Mouse (Mus musculus): Measurements from ENCODE around the gene Slc25a28.

Slc25a28 gene

GRCm38 (mm10) chr19:43674730-43675524 lies at the start of gene Slc25a28:
Gene Slc25a28 (minus strand): TSS chr19:43674881.
- DNase-seq (ENCODE audit: low spot score) = peak; percentile 100

- no peak for DNase-seq (ENCODE audit: low spot score)
These were observed 49.5 kb upstream of the Slc25a28 start for GRCm38 (mm10) chr19:43724194-43724593.

- DNase-seq (ENCODE audit: low spot score) = no peak
These were observed 48.8 kb upstream of the Slc25a28 start for GRCm38 (mm10) chr19:43723501-43723900.

DNA sequence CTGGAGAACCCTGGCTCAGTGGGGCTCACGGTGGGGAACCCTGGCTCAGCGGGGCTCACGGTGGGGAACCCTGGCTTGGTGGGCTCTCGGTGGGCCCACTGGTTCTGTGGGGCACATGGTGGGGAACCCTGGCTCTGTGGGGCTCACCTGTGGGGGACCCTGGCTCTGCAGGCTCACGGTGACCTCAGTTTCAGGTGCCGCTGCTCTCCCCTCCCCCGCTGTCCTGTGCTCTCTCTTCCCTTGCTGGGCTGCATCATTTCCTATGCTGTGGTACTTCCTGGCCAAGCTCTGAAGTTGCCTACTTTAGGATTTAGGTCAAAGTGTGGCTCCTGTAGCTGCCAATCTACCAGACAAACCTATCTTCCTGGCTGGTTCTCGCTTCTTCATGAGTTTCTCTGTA lies 48.2 kb upstream of the Slc25a28 start:
- no peak for DNase-seq (ENCODE audit: low spot score)

- DNase-seq (ENCODE audit: low spot score) = no peak
These were observed 45.4 kb upstream of the Slc25a28 start for GRCm38 (mm10) chr19:43720061-43720460.

- DNase-seq (ENCODE audit: low spot score) = no peak
These were observed 37.3 kb upstream of the Slc25a28 start for GRCm38 (mm10) chr19:43711971-43712370.

DNA sequence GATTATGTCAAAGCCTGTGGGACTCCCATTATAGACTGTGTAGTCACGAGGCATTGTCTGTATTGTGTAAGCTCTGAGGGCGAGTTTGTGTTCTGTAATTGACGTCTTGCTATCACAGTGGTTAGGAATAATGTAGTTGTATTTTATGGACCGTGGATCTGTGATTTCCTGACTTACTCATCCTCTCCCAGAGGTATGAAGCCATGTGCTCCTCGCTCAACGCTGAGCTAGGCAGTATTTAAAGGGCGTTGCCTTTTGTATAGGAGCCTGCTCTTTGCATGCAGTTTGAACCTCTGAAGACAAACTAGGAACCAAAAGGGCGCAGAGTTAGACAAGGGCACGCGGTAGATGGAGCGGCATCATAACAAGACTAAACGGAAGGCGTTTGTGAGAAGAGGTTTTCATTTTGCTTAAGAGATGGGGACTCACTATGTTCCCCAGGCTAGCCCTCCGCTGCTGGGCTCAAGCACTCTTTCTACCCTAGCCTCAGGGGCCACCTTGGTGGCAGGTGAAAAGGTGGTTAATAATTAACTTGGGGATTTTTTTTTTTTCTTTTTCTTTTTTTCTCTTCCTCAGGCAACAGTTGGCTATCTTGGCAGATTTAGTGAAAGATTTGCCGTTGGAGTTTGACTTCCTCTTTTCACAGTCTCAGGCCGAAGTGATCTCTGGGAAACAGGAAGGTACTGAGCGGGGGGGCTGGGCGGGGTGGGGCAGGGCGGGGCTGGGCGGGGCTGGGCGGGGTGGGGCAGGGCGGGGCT lies 36.7 kb upstream of the Slc25a28 start:
- no peak for DNase-seq (ENCODE audit: low spot score)

DNA sequence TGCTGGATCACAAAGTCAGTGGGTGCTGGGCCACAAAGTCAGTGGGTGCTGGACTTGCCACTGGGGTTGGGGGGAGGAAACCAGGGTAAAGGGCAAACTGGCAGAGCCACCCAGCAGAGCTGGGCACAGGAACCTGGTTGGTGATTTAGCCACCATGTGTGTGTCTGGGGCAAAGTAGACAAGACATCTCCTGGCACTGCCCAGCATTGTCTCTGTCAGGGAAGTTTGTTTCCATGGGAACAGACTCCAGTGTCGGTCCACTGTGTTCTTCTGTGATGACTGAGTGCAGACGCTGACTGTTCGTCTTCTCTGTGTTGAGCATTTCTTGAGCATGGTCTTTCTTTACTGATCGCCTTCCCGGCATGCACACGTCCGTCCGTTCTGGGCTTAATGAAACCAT lies 34.6 kb upstream of the Slc25a28 start:
- no peak for DNase-seq (ENCODE audit: low spot score)

GRCm38 (mm10) chr19:43708206-43708605 lies 33.5 kb upstream of the Slc25a28 start:
- no peak for DNase-seq (ENCODE audit: low spot score)

DNA sequence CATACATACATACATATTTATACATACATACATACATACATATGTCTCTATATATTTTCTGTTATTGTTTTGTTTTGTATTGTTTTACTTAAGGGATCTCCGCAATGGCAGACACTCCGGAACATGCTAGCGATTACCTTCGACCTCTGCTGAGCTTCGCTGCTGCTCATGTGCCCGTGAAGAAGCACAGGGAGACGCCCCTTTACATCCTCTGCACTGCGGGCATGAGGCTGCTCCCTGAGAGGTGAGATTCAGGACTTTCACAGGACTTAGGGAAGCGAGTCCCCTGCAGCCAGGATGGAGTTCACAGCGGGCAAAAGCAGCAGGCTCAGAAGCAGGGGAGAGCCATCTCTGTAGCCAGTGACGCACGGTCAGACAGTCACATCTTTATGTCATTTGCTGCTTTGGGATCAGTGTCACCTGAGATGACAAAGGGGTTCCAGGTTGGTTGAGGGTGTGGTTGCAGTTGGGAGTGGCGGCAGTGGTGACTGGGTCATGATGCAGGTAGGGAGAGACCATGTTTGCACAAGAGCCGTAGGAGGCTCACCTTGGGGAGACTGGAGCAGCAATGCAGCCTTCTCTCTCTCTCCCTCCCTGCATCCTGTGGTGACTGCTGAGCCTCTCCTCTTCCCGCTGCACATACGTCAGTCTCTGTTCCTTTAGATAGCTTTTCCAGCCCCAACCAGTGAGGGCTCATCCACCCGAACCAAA lies 30.3 kb upstream of the Slc25a28 start:
- no peak for DNase-seq (ENCODE audit: low spot score)

GRCm38 (mm10) chr19:43704211-43704610 lies 29.5 kb upstream of the Slc25a28 start:
- no peak for DNase-seq (ENCODE audit: low spot score)

GRCm38 (mm10) chr19:43699763-43700155 lies 25.1 kb upstream of the Slc25a28 start:
- no peak for DNase-seq (ENCODE audit: low spot score)

GRCm38 (mm10) chr19:43699021-43699762 lies 24.5 kb upstream of the Slc25a28 start:
- no peak for DNase-seq (ENCODE audit: low spot score)

- DNase-seq (ENCODE audit: low spot score) = no peak
These were observed 23.1 kb upstream of the Slc25a28 start for GRCm38 (mm10) chr19:43697666-43698370.

- DNase-seq (ENCODE audit: low spot score) = no peak
These were observed 20.9 kb upstream of the Slc25a28 start for GRCm38 (mm10) chr19:43695514-43695964.

DNA sequence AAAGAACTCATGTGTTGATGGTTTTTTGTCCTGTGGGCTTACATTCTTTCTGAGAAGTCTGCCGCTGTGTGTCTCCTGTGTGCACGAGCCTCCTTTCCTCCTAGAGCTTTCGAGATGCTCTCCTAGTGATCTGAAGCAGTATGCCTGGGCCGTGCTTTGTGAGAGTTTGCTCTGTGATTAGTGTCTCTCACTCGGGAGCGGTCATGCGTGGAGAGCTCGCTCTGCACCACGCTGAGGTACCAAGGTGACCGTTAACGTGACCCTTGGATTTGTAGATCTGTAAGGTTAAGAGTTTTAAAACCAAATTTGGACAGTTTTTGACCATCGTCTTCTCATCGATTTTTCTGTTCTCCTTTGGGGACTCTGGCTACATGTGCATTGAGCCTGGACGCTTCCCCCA lies 18.1 kb upstream of the Slc25a28 start:
- no peak for DNase-seq (ENCODE audit: low spot score)

GRCm38 (mm10) chr19:43689419-43690246 lies 15.0 kb upstream of the Slc25a28 start, which contains the start of gene Entpd7:
Gene Entpd7 (plus strand): TSS chr19:43689672.
- DNase-seq (ENCODE audit: low spot score) = peak; percentile 96

DNA sequence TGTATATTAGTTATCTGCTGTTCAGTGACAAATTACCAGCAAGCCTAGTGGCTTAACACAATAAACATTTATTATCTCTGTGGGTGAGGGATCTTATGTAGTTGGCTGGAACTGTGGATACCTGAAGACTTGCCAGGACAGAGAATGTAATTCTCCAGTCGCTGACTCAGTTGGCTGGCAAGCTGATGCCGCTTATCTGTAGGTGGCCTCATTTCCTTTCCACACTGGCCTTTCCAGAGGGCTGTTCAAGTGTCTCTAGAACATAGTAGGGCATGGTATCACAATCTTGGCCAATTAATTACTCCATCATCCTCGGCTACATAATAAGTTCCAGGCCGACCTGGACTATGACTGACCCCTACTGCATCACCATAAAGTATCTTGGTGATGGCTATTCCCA lies 6.9 kb upstream of the Slc25a28 start:
- peak; percentile 36 for DNase-seq (ENCODE audit: low spot score)

- DNase-seq (ENCODE audit: low spot score) = no peak
These were observed 4.8 kb upstream of the Slc25a28 start for GRCm38 (mm10) chr19:43679474-43679981.

DNA sequence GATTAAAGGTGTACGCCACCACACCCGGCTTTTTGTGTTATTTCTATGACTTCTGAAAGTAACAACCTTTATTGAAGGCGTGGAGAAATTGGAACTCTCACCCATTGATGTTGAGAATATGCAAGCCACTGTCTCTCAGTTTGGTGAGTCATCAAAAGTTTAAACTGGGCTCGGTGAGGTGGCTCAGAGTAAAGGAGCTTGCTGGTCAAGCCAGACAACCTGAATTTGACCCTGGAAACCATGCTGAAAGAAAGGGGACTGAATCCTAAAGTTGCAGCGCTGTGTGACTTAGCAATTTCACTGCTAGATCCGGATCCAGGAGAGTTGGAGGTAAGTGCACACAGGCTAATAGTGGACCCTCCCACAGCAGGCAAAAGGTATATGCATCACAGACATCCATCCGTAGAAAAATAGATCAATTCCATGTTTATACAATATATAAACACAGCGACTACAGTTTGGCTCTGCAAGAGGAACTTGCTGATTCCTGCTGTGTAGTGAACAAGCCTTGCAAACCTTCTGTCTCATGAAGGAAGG lies 3.9 kb upstream of the Slc25a28 start:
- DNase-seq (ENCODE audit: low spot score) = no peak

All from adipocyte (in vitro differentiated cells).